Mouse (Mus musculus): ENCODE measurements at regions not wholly inside any gene's neighbourhood (a gene's known extent, or its start where the extent isn't known, plus 50 kb on each side); places are given as distances from the start of the nearest gene placed in this dataset.

DNA sequence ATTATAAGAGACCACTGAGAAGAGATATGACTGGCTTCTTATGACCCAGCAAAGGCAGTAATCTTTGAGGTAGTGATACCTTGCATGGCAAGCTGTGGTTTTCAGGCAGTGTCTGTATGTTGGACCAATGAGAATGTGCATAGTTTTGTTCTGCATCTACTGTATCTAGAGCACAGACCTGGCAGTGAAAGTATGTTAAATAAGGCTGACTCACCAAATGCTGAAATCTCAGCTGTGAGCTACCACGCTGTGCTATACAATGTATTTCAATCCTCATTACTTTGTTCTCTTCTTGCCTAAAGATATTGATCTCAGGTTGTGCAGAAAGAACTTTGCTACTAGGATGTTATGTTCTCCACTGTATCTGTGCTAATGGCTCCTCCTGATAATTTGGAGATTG, 83.9 kb upstream of the Zfp827 start:
- no peak for TF ChIP-seq POLR2A (IDR thresholded peaks at IDR 0.05; ENCODE audit: low read depth, low read length)
- no peak for TF ChIP-seq MAX (IDR thresholded peaks at IDR 0.05; ENCODE audit: low read length)
- no peak for TF ChIP-seq ZMIZ1 (IDR thresholded peaks at IDR 0.05; ENCODE audit: low read depth, low read length)
- TF ChIP-seq ZC3H11A (IDR thresholded peaks at IDR 0.05; ENCODE audit: low read depth, low read length): no peak
- TF ChIP-seq CTCF (conservative IDR thresholded peaks at IDR 0.05 in 1 of 2, IDR thresholded peaks at IDR 0.05 in 1 of 2; ENCODE audit: low read depth in 2 of 2, low read length in 2 of 2): no peak
- no peak for TF ChIP-seq TBP (conservative IDR thresholded peaks at IDR 0.05; ENCODE audit: low read depth, low read length)
- no peak for TF ChIP-seq KAT2A (IDR thresholded peaks at IDR 0.05; ENCODE audit: insufficient replicate concordance, low read length)
- TF ChIP-seq MYC (IDR thresholded peaks at IDR 0.05; ENCODE audit: low read depth, low read length): no peak
- no peak for TF ChIP-seq JUND (conservative IDR thresholded peaks at IDR 0.05; ENCODE audit: low read depth, low read length)
- TF ChIP-seq USF2 (conservative IDR thresholded peaks at IDR 0.05; ENCODE audit: low read depth, low read length): no peak
- TF ChIP-seq MAZ (IDR thresholded peaks at IDR 0.05; ENCODE audit: low read depth, low read length): no peak
- TF ChIP-seq HCFC1 (IDR thresholded peaks at IDR 0.05; ENCODE audit: low read depth, low read length): no peak
